Mouse (Mus musculus) stomach, postnatal 0 days (tissue): ENCODE measurements around the gene Tsc22d1.

Source experiments
- CTCF ChIP-seq: IDR thresholded peaks from 2 replicates; pipeline ENCODE4 v1.5.1; 2016; ENCODE audit warnings: antibody characterized with exemption, low read depth, mild to moderate bottlenecking, moderate library complexity
- EP300 ChIP-seq: optimal IDR thresholded peaks from 2 replicates; pipeline ENCODE3; 2016; ENCODE audit warnings: antibody characterized with exemption

DNA sequence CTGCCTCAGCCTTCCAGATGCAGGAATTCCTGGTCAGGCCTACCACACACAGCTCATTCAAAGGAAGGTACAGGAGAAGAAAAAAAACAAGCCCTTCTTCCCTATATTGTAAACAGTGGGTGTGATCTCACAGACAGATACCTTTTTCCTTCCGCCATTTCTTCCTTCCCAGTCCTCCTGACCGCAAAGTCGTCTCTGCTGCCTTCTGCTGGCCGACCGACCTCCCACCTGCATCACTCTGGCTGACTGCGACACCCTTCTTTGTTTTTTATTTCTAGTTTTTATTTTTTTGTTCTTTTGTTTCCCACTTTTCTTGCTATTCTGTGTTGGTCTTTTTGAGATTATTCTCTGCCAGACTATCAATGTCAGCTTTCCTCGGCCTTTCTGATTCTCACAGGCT is 10.7 kb downstream of the Tsc22d1 start:
- 0 out of 2 replicates have a peak, but pooled peaks have one; percentile 18 for TF ChIP-seq CTCF
- no peak for TF ChIP-seq EP300
